Mouse (Mus musculus) olfactory bulb, adult 2 months (tissue): ENCODE results near the gene Il1r1.
"Not testable (repeated sequence)": the region's sequence is repeated elsewhere in the genome, so short reads cannot be mapped to it uniquely, and the experiment has no call there.

ENCODE experiments used
- CTCF ChIP-seq: fragments of 200-500 bp; IDR thresholded peaks from 2 replicates; pipeline ENCODE4 v1.5.1; 2012; ENCODE audit warnings: low read depth, mild to moderate bottlenecking, low read length, moderate library complexity; ENCODE audit not compliant: insufficient read depth
- POLR2A ChIP-seq: fragments of 200-500 bp; IDR thresholded peaks from 2 replicates; pipeline ENCODE4 v1.6.1; 2012; ENCODE audit warnings: mild to moderate bottlenecking, low read depth, low read length, moderate library complexity; ENCODE audit not compliant: insufficient read depth

GRCm38 (mm10) chr1:40304321-40304720 lies 79.4 kb downstream of the Il1r1 start:
- TF ChIP-seq POLR2A, CTCF: not testable (repeated sequence)
